Mouse (Mus musculus) C2C12 (cell line): Measurements from ENCODE around the gene A4galt. TPM values are rescaled to one million over a fixed set of nuclear protein-coding genes. Genes with fewer than 3 reads are reported as not detected.

Source experiments
- H3K27me3 ChIP-seq: one replicate; pipeline ENCODE4 v1.6.1; 2011; ENCODE audit not compliant: control insufficient read depth, insufficient read depth, insufficient read length
- H3K36me3 ChIP-seq: one replicate; pipeline ENCODE4 v1.6.1; 2011; ENCODE audit not compliant: control insufficient read depth, insufficient read depth
- H3K4me3 ChIP-seq: one replicate; pipeline ENCODE4 v1.5.1; 2011; ENCODE audit warnings: mild to moderate bottlenecking, control low read depth; ENCODE audit not compliant: poor library complexity, insufficient read depth, severe bottlenecking
- H3K79me2 ChIP-seq: one replicate; pipeline ENCODE4 v1.6.1; 2011; ENCODE audit not compliant: control insufficient read depth, insufficient read depth
- H3K79me3 ChIP-seq: one replicate; pipeline ENCODE4 v1.6.1; 2011; ENCODE audit warnings: low read depth, control low read depth
- H3ac ChIP-seq: one replicate; pipeline ENCODE3; 2011; ENCODE audit warnings: low read depth; ENCODE audit not compliant: control insufficient read depth, insufficient read length
- CEBPB ChIP-seq: IDR thresholded peaks from one replicate; pipeline ENCODE4 v1.6.1; 2011; ENCODE audit warnings: low read depth, mild to moderate bottlenecking, control low read depth, moderate library complexity
- CTCF ChIP-seq: IDR thresholded peaks from one replicate; pipeline ENCODE4 v1.5.1; 2011; ENCODE audit not compliant: control insufficient read depth, insufficient read depth, insufficient read length
- FOSL1 ChIP-seq: IDR thresholded peaks from one replicate; pipeline ENCODE4 v1.8.0; 2011; ENCODE audit warnings: mild to moderate bottlenecking, low read length; ENCODE audit not compliant: poor library complexity, insufficient read depth, severe bottlenecking
- MAX ChIP-seq: IDR thresholded peaks from one replicate; pipeline ENCODE4 v1.6.1; 2011; ENCODE audit warnings: mild to moderate bottlenecking, control low read depth
- MYOD1 ChIP-seq: IDR thresholded peaks from one replicate; pipeline ENCODE4 v1.6.1; 2011; ENCODE audit warnings: low read depth; ENCODE audit not compliant: control insufficient read depth, insufficient read length
- MYOG ChIP-seq: IDR thresholded peaks from one replicate; pipeline ENCODE4 v1.6.1; 2011; ENCODE audit not compliant: control insufficient read depth, insufficient read length; ENCODE audit errors: extremely low read depth
- USF1 ChIP-seq: IDR thresholded peaks from one replicate; pipeline ENCODE4 v1.6.1; 2011; ENCODE audit warnings: low read depth, mild to moderate bottlenecking, control low read depth, moderate library complexity
- long read RNA-seq, 2 experiments: library from polyadenylated mRNA; unstranded; transcript quantifications; one replicate each; pipeline ENCODE4 v2.0.0; 2019 to 2020
- polyA plus RNA-seq: library from polyadenylated mRNA; unstranded; fragments of >200 nt; fragmentation: generic; extraction: Trizol; gene quantifications from one replicate; pipeline ENCODE4 v1.2.1, GENCODE M21; 2012; ENCODE audit warnings: missing spikeins

A4galt gene
- 27.6 TPM for polyA plus RNA-seq
- long read RNA-seq, experiment 1, transcript A4galt-202 (3 exons, 1,974 nt), result minor isoform, 7 of 36 reads
- long read RNA-seq, experiment 1, transcript A4galt-201 (3 exons, 2,092 nt), result major isoform, 14 of 36 reads
- long read RNA-seq, experiment 1, partial matches to known transcripts, result 1 of 36 reads
- long read RNA-seq, experiment 1, other reads (novel, unspliced or antisense), result 14 of 36 reads
- long read RNA-seq, experiment 2, transcript A4galt-201 (3 exons, 2,092 nt), result major isoform, 42 of 67 reads
- long read RNA-seq, experiment 2, transcript A4galt-202 (3 exons, 1,974 nt), result minor isoform, 19 of 67 reads
- long read RNA-seq, experiment 2, partial matches to known transcripts, result 3 of 67 reads
- long read RNA-seq, experiment 2, other reads (novel, unspliced or antisense), result 2 of 67 reads

- TF ChIP-seq MYOG (no peak), CEBPB (no peak), MYOD1 (no peak), USF1 (no peak), FOSL1 (no peak), MAX (no peak), CTCF (no peak)
- Histone ChIP-seq H3K79me2 (peaks cover 47% of the 10 kb centered on the region), H3K4me3 (peak within 1 kb of the TSS; percentile 81), H3K36me3 (peaks cover 2% of the 10 kb centered on the region), H3K27me3 (no peaks in the 10 kb centered on the region), H3K79me3 (peaks cover 21% of the 10 kb centered on the region), H3ac (peak within 1 kb of the TSS; percentile 62)
Observed at GRCm38 (mm10) chr15:83251176-83252004, at the start of gene A4galt. TSS of gene A4galt (minus strand) at chr15:83251774.

- Histone ChIP-seq H3ac (no peak overlapping the region), H3K36me3 (peaks cover 23% of the 10 kb centered on the region), H3K79me2 (no peaks in the 10 kb centered on the region), H3K4me3 (no peak overlapping the region), H3K79me3 (no peaks in the 10 kb centered on the region), H3K27me3 (no peaks in the 10 kb centered on the region)
- TF ChIP-seq MYOD1, result no peak
- no peak for TF ChIP-seq CEBPB
- no peak for TF ChIP-seq CTCF
- TF ChIP-seq FOSL1, result no peak
- no peak for TF ChIP-seq MAX
- no peak for TF ChIP-seq MYOG
- TF ChIP-seq USF1, result no peak
Observed at GRCm38 (mm10) chr15:83299916-83300582, 48.5 kb upstream of the A4galt start.

DNA sequence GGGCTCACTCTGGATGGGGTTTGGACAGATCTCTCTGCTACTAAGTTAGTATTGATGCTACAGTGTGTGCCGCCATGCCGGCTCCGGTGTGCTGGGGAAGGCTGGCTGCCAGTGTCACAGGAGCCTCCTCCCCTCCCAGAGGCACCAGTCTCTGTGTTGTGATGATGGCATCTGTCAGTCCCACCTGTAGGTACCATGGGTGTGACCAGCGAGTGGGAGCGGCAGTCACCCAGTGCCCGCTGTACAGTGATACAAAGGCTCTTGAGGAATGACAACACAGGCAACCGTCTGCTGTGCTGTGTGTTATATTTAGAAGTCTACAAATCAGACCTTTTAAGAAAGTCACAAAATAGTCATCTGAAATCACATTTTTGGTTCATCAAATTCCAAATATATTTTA, 47.9 kb upstream of the A4galt start:
- no peaks in the 10 kb centered on the region for H3K79me3 ChIP-seq
- H3ac ChIP-seq, result no peak overlapping the region
- TF ChIP-seq FOSL1, result no peak
- TF ChIP-seq CTCF, result no peak
- no peak for TF ChIP-seq CEBPB
- no peak for TF ChIP-seq MYOD1
- no peak for TF ChIP-seq MYOG
- TF ChIP-seq USF1, result no peak
- no peak for TF ChIP-seq MAX
- peaks cover 21% of the 10 kb centered on the region for H3K36me3 ChIP-seq
- no peak overlapping the region for H3K4me3 ChIP-seq
- H3K27me3 ChIP-seq, result no peaks in the 10 kb centered on the region
- no peaks in the 10 kb centered on the region for H3K79me2 ChIP-seq

DNA sequence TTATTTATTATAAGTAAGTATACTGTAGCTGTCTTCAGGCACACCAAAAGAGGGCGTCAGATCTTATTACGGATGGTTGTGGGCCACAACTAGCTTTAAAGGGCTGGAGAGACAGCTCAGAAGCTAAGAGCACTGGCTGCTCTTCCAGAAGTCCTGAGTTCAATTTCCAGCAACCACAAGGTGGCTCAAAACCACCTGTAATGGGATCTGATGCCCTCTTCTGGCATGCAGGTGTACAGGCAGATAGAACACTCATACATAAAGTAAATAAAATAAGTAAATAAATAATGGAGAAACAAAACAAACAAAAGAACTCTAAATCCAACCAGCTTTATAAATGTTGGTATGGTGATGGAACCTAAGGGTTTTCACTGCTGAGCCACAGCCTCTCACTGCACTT, 47.2 kb upstream of the A4galt start:
- Histone ChIP-seq H3ac (no peak overlapping the region), H3K79me3 (no peaks in the 10 kb centered on the region), H3K4me3 (no peak overlapping the region), H3K79me2 (no peaks in the 10 kb centered on the region), H3K36me3 (peaks cover 15% of the 10 kb centered on the region), H3K27me3 (no peaks in the 10 kb centered on the region)
- TF ChIP-seq FOSL1 (no peak), USF1 (no peak), MAX (no peak), MYOG (no peak), MYOD1 (no peak), CEBPB (no peak), CTCF (no peak)

GRCm38 (mm10) chr15:83298313-83298712, 46.7 kb upstream of the A4galt start:
- H3K27me3 ChIP-seq, result no peaks in the 10 kb centered on the region
- H3ac ChIP-seq, result no peak overlapping the region
- no peak overlapping the region for H3K4me3 ChIP-seq
- H3K79me2 ChIP-seq, result no peaks in the 10 kb centered on the region
- H3K79me3 ChIP-seq, result no peaks in the 10 kb centered on the region
- TF ChIP-seq CTCF (no peak), MAX (no peak), MYOG (no peak), MYOD1 (no peak), FOSL1 (no peak), CEBPB (no peak)
- peaks cover 15% of the 10 kb centered on the region for H3K36me3 ChIP-seq

DNA sequence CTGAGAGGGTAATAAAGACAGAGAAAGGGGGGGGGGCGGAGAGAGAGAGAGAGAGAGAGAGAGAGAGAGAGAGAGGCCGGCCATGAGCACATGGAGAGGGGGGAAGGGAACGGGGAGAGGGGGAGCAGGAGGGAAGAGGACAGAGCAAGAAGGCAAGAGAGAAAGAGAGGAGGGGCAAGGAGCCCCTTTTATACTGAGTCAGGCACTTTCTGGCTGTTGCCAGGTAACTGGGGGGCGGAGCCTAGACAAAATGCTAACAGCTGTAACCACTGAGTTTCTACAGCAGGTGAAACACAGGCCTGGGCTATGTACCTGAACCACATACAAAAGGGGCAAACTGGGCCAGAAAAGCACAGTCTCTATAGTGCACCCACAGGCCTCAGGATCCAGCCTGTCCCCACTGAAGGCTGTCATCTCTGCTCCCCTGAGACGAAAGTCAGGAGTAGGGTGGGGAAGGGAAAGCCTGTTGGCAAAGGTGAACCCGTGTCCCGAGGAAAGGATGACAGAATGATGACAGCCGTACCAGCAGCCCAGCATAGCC, 45.3 kb upstream of the A4galt start:
- H3K36me3 ChIP-seq, result peaks cover 15% of the 10 kb centered on the region
- no peak overlapping the region for H3ac ChIP-seq
- no peaks in the 10 kb centered on the region for H3K79me2 ChIP-seq
- H3K27me3 ChIP-seq, result no peaks in the 10 kb centered on the region
- TF ChIP-seq FOSL1 (no peak), CEBPB (no peak), MYOG (no peak), USF1 (no peak), MYOD1 (no peak), CTCF (no peak)
- H3K4me3 ChIP-seq, result no peak overlapping the region
- no peaks in the 10 kb centered on the region for H3K79me3 ChIP-seq
